22 mouse cellular contexts compared by ENCODE assay signal in genomic region chr17:10299396-10299795, GRCm38 (mm10).
"Had no signal": no experiment of that assay in that cellular context is flagged by ENCODE, and none has a peak within 500 bp of the region (broad histone marks: within the 10 kb centered on the region; RNA-seq: fewer than 3 reads in every experiment).

No protein-coding gene starts in this region.

- H3K4me2 ChIP-seq: liver, embryonic 12.5 days; liver, embryonic 15.5 days; lung, embryonic 15.5 days; neural tube, embryonic 12.5 days; neural tube, embryonic 15.5 days had no signal

- H3K36me3 ChIP-seq: liver, embryonic 12.5 days; liver, embryonic 15.5 days; lung, embryonic 15.5 days; neural tube, embryonic 12.5 days; neural tube, embryonic 15.5 days had no signal

- DNase-seq: kidney, postnatal 36 days; layer of hippocampus, postnatal 36 days; lung, adult 18-20 months; lung, postnatal 10 days; lung, postnatal 36 days; midbrain, embryonic 14.5 days; right cerebral cortex, adult 18-20 months; right cerebral cortex, postnatal 14 days; right cerebral cortex, postnatal 4 days; thymus, adult 2 months; thymus, postnatal 14 days; thymus, postnatal 4 days had no signal

- H3K9me3 ChIP-seq: liver, embryonic 12.5 days; liver, embryonic 15.5 days; lung, embryonic 15.5 days; megakaryocyte, embryonic 14.5 days; midbrain, embryonic 10.5 days; neural tube, embryonic 12.5 days; neural tube, embryonic 15.5 days had no signal

- ATAC-seq: liver, embryonic 12.5 days had no signal

- H3K27me3 ChIP-seq: liver, embryonic 12.5 days; liver, embryonic 15.5 days; lung, embryonic 15.5 days; megakaryocyte, embryonic 14.5 days; neural tube, embryonic 12.5 days; neural tube, embryonic 15.5 days had no signal

- H3K9ac ChIP-seq: liver, embryonic 12.5 days; liver, embryonic 15.5 days; lung, embryonic 15.5 days; neural tube, embryonic 12.5 days; neural tube, embryonic 15.5 days had no signal

- H3K4me3 ChIP-seq: left cerebral cortex, adult 2 months; liver, embryonic 12.5 days; liver, embryonic 15.5 days; lung, embryonic 15.5 days; megakaryocyte, embryonic 14.5 days; midbrain, embryonic 10.5 days; neural tube, embryonic 12.5 days; neural tube, embryonic 15.5 days had no signal

- H3K27ac ChIP-seq: kidney, postnatal 0 days; left cerebral cortex, adult 2 months; liver, embryonic 12.5 days; liver, embryonic 15.5 days; lung, embryonic 15.5 days; midbrain, embryonic 10.5 days; neural tube, embryonic 12.5 days; neural tube, embryonic 15.5 days; stomach, postnatal 0 days had no signal
